In genomic region chr5:120576781-120577301, GRCm38 (mm10) we compare ENCODE assay signal across 11 mouse cellular contexts. TPM values are rescaled to one million over a fixed set of nuclear protein-coding genes. Genes with fewer than 3 reads are reported as not detected.
DNase-seq lines count a peak whose midpoint lies in the region; ATAC-seq and TF ChIP-seq lines count a peak whose summit lies in the region.
"Had no signal": no experiment of that assay in that cellular context is flagged by ENCODE, and none has a peak within 500 bp of the region (broad histone marks: within the 10 kb centered on the region; RNA-seq: fewer than 3 reads in every experiment).

No protein-coding gene starts in this region.

- peak; percentile 32 for ATAC-seq in intestine, embryonic 15.5 days
- ATAC-seq in intestine, postnatal 0 days = no peak
- peak; percentile 47 for ATAC-seq in megakaryocyte, adult 5-6 weeks (ENCODE audit: poor library complexity, severe bottlenecking)
- ATAC-seq in heart, embryonic 12.5 days (ENCODE audit: insufficient number of reproducible peaks, low FRiP score) = no peak

- H3K27me3 ChIP-seq in intestine, embryonic 15.5 days (replicated peaks) = no peaks in the 10 kb centered on the region
- no peaks in the 10 kb centered on the region for H3K27me3 ChIP-seq in intestine, postnatal 0 days (replicated peaks; ENCODE audit: control insufficient read depth, insufficient read depth, low read length)
- H3K27me3 ChIP-seq in erythroblast, embryonic 14.5 days (ENCODE audit: control insufficient read depth) = no peaks in the 10 kb centered on the region
- H3K27me3 ChIP-seq in heart, embryonic 12.5 days (replicated peaks) = no peaks in the 10 kb centered on the region

- WGBS in intestine, embryonic 15.5 days = 71% methylated on average over 11 of the region's 11 CpGs
- 54% methylated on average over 11 of the region's 11 CpGs for WGBS in intestine, postnatal 0 days
- WGBS in heart, embryonic 12.5 days = 68% methylated on average over 11 of the region's 11 CpGs

- no peak for TF ChIP-seq CTCF in intestine, postnatal 0 days (IDR thresholded peaks at IDR 0.05; ENCODE audit: low read depth)
- TF ChIP-seq CTCF in layer of hippocampus, adult 2 months (conservative IDR thresholded peaks at IDR 0.05) = no peak

- H3K9me3 ChIP-seq in intestine, embryonic 15.5 days = no peaks in the 10 kb centered on the region
- no peaks in the 10 kb centered on the region for H3K9me3 ChIP-seq in intestine, postnatal 0 days (ENCODE audit: control insufficient read depth)
- H3K9me3 ChIP-seq in erythroblast, embryonic 14.5 days (ENCODE audit: control insufficient read depth, low read length) = no peaks in the 10 kb centered on the region
- H3K9me3 ChIP-seq in heart, embryonic 12.5 days (replicated peaks) = no peaks in the 10 kb centered on the region

- no peak overlapping the region for H3K27ac ChIP-seq in intestine, embryonic 15.5 days
- H3K27ac ChIP-seq in intestine, postnatal 0 days (ENCODE audit: low read depth, low read length) = no peak overlapping the region
- H3K27ac ChIP-seq in heart, embryonic 12.5 days (ENCODE audit: poor library complexity, severe bottlenecking) = no peak overlapping the region; the same call in 1 of the 2 replicates
- H3K27ac ChIP-seq in layer of hippocampus, adult 2 months = no peak overlapping the region

- H3K4me1 ChIP-seq in intestine, embryonic 15.5 days (replicated peaks) = peaks cover 38% of the 10 kb centered on the region
- H3K4me1 ChIP-seq in intestine, postnatal 0 days (replicated peaks; ENCODE audit: control insufficient read depth, insufficient read depth, low read length) = peaks cover 3% of the 10 kb centered on the region; the same call in 1 of the 2 replicates
- peaks cover 83% of the 10 kb centered on the region for H3K4me1 ChIP-seq in erythroblast, embryonic 14.5 days (ENCODE audit: control insufficient read depth)
- peaks cover 56% of the 10 kb centered on the region for H3K4me1 ChIP-seq in heart, embryonic 12.5 days (replicated peaks)

- no peak overlapping the region for H3K4me2 ChIP-seq in intestine, embryonic 15.5 days (replicated peaks)
- H3K4me2 ChIP-seq in intestine, postnatal 0 days (replicated peaks; ENCODE audit: low read depth) = no peak overlapping the region
- no peak overlapping the region for H3K4me2 ChIP-seq in heart, embryonic 12.5 days

- H3K9ac ChIP-seq in intestine, embryonic 15.5 days = no peak overlapping the region
- H3K9ac ChIP-seq in intestine, postnatal 0 days (ENCODE audit: low read depth, low read length) = no peak overlapping the region
- H3K9ac ChIP-seq in heart, embryonic 12.5 days = no peak overlapping the region

- peak; percentile 54 to 75 for DNase-seq in thymus, postnatal 36 days
- no peak for DNase-seq in layer of hippocampus, adult 2 months (ENCODE audit: low spot score in 2 of 2)
- DNase-seq in right cerebral cortex, postnatal 14 days = no peak
- DNase-seq: lung, postnatal 10 days had no signal

- no peak overlapping the region for H3K4me3 ChIP-seq in intestine, embryonic 15.5 days (replicated peaks)
- no peak overlapping the region for H3K4me3 ChIP-seq in intestine, postnatal 0 days (ENCODE audit: low read depth, low read length)
- H3K4me3 ChIP-seq in erythroblast, embryonic 14.5 days (replicated peaks) = peak overlapping the region; percentile 59
- H3K4me3 ChIP-seq in heart, embryonic 12.5 days = no peak overlapping the region
- H3K4me3 ChIP-seq in layer of hippocampus, adult 2 months = no peak overlapping the region

- 0 out of 2 replicates have a peak, but pooled peaks cover 3% of the 10 kb centered on the region for H3K36me3 ChIP-seq in intestine, embryonic 15.5 days
- peaks cover 27% of the 10 kb centered on the region for H3K36me3 ChIP-seq in intestine, postnatal 0 days (ENCODE audit: control insufficient read depth, insufficient read depth)
- H3K36me3 ChIP-seq in erythroblast, embryonic 14.5 days (ENCODE audit: control insufficient read depth) = peaks cover 91% of the 10 kb centered on the region
- H3K36me3 ChIP-seq in heart, embryonic 12.5 days = peaks cover 21% of the 10 kb centered on the region

RNA-seq across cellular contexts. Expression of gene Tpcn1, which starts 11.6 kb away (rescaled TPM):
- 25.3 and 26.8 TPM in 2 replicates for polyA plus RNA-seq in intestine, embryonic 15.5 days (2015; fragmentation: Nextera tagmentation; extraction: Ambion mirVana)
- polyA plus RNA-seq in intestine, postnatal 0 days (2015; fragmentation: Nextera tagmentation; extraction: Ambion mirVana) = 31.5 and 35.6 TPM in 2 replicates
- 30.3 TPM in 2 replicates for polyA plus RNA-seq in erythroblast, embryonic 14.5 days (2012)
- total RNA-seq in megakaryocyte, adult 5-6 weeks (2015) = 37.6 and 38.3 TPM in 2 replicates
- 15.8 and 18.2 TPM in 2 replicates for total RNA-seq in megakaryocyte, adult 5-6 weeks (2017)
- polyA plus RNA-seq in heart, embryonic 12.5 days (2016; fragmentation: Nextera tagmentation; extraction: Ambion mirVana) = 17.1 and 17.3 TPM in 2 replicates
- total RNA-seq in layer of hippocampus, adult 2 months (2021) = 10 to 100 TPM; 34.8 to 40.8 TPM

RNA-seq across cellular contexts. Expression of gene Iqcd, which starts 12.0 kb away (rescaled TPM):
- polyA plus RNA-seq in intestine, embryonic 15.5 days (2015; fragmentation: Nextera tagmentation; extraction: Ambion mirVana) = 0.28 and 0.40 TPM in 2 replicates
- polyA plus RNA-seq in intestine, postnatal 0 days (2015; fragmentation: Nextera tagmentation; extraction: Ambion mirVana) = 0.30 and 0.47 TPM in 2 replicates
- polyA plus RNA-seq in erythroblast, embryonic 14.5 days (2012) = 0.98 and 1.3 TPM in 2 replicates
- 0.18 and 0.98 TPM in 2 replicates for total RNA-seq in megakaryocyte, adult 5-6 weeks (2015)
- total RNA-seq in megakaryocyte, adult 5-6 weeks (2017) = 0.11 and 0.45 TPM in 2 replicates
- 0.19 and 0.33 TPM in 2 replicates for polyA plus RNA-seq in heart, embryonic 12.5 days (2016; fragmentation: Nextera tagmentation; extraction: Ambion mirVana)
- 1 to 10 TPM in 1 of 2 experiments, under 1 TPM in 1; 1.00 to 1.2 TPM for total RNA-seq in layer of hippocampus, adult 2 months (2021)

RNA-seq across cellular contexts. Expression of gene Rita1, which starts 35.5 kb away (rescaled TPM):
- 10.6 and 11.4 TPM in 2 replicates for polyA plus RNA-seq in intestine, embryonic 15.5 days (2015; fragmentation: Nextera tagmentation; extraction: Ambion mirVana)
- 6.1 and 7.5 TPM in 2 replicates for polyA plus RNA-seq in intestine, postnatal 0 days (2015; fragmentation: Nextera tagmentation; extraction: Ambion mirVana)
- polyA plus RNA-seq in erythroblast, embryonic 14.5 days (2012) = 1.5 and 1.7 TPM in 2 replicates
- total RNA-seq in megakaryocyte, adult 5-6 weeks (2015) = 1.5 and 3.0 TPM in 2 replicates
- 2.2 and 3.2 TPM in 2 replicates for total RNA-seq in megakaryocyte, adult 5-6 weeks (2017)
- polyA plus RNA-seq in heart, embryonic 12.5 days (2016; fragmentation: Nextera tagmentation; extraction: Ambion mirVana) = 9.1 and 10.8 TPM in 2 replicates
- total RNA-seq in layer of hippocampus, adult 2 months (2021) = 10 to 100 TPM; 23.7 to 28.0 TPM

RNA-seq across cellular contexts. Expression of gene Ddx54, which starts 35.7 kb away (rescaled TPM):
- 47.5 and 49.3 TPM in 2 replicates for polyA plus RNA-seq in intestine, embryonic 15.5 days (2015; fragmentation: Nextera tagmentation; extraction: Ambion mirVana)
- polyA plus RNA-seq in intestine, postnatal 0 days (2015; fragmentation: Nextera tagmentation; extraction: Ambion mirVana) = 19.9 and 20.9 TPM in 2 replicates
- 3.1 and 3.4 TPM in 2 replicates for polyA plus RNA-seq in erythroblast, embryonic 14.5 days (2012)
- 7.7 and 7.9 TPM in 2 replicates for total RNA-seq in megakaryocyte, adult 5-6 weeks (2015)
- 21.3 and 22.6 TPM in 2 replicates for total RNA-seq in megakaryocyte, adult 5-6 weeks (2017)
- polyA plus RNA-seq in heart, embryonic 12.5 days (2016; fragmentation: Nextera tagmentation; extraction: Ambion mirVana) = 38.7 and 38.8 TPM in 2 replicates
- 10 to 100 TPM; 36.8 to 37.2 TPM for total RNA-seq in layer of hippocampus, adult 2 months (2021)

RNA-seq across cellular contexts. Expression of gene Cfap73, which starts 57.2 kb away (rescaled TPM):
- not detected in 2 replicates for polyA plus RNA-seq in intestine, embryonic 15.5 days (2015; fragmentation: Nextera tagmentation; extraction: Ambion mirVana)
- not detected in 2 replicates for polyA plus RNA-seq in intestine, postnatal 0 days (2015; fragmentation: Nextera tagmentation; extraction: Ambion mirVana)
- polyA plus RNA-seq in erythroblast, embryonic 14.5 days (2012) = not detected in 2 replicates
- total RNA-seq in megakaryocyte, adult 5-6 weeks (2015) = not detected in 2 replicates
- not detected in 2 replicates for total RNA-seq in megakaryocyte, adult 5-6 weeks (2017)
- not detected in 2 replicates for polyA plus RNA-seq in heart, embryonic 12.5 days (2016; fragmentation: Nextera tagmentation; extraction: Ambion mirVana)
- under 1 TPM in 1 of 2 experiments, not detected in 1; 0.39 TPM for total RNA-seq in layer of hippocampus, adult 2 months (2021)
- total RNA-seq: neutrophil, adult 5-6 weeks had no signal
- polyA plus RNA-seq: embryonic facial prominence, embryonic 11.5 days had no signal

Comparison
In these comparisons a context has a peak if more than half of its experiments do, and no peak if none do; other contexts are left out.
1. ATAC-seq: peak in intestine, embryonic 15.5 days (single experiment) and megakaryocyte, adult 5-6 weeks (single experiment); none in intestine, postnatal 0 days (single experiment) and heart, embryonic 12.5 days (single experiment).
2. DNase-seq: peak in thymus, postnatal 36 days (2 of 2); none in layer of hippocampus, adult 2 months (0 of 2) and right cerebral cortex, postnatal 14 days (single experiment).